Mouse (Mus musculus): ENCODE measurements around the gene Cpne1. TPM values are rescaled to one million over a fixed set of nuclear protein-coding genes. Genes with fewer than 3 reads are reported as not detected.
A peak's percentile ranks its signal among the peaks of the same experiment; 100 is the strongest.

Cpne1 gene
- polyA plus RNA-seq, 1 experiment from 2014 or later = 30.4 TPM

GRCm38 (mm10) chr2:156067916-156068315 is 43.8 kb downstream of the Cpne1 start:
- H3K4me2 ChIP-seq (ENCODE audit: low read length) = no peak overlapping the region
- H3K9ac ChIP-seq (replicated peaks; ENCODE audit: low read depth, low read length) = no peak overlapping the region
- H3K27ac ChIP-seq (ENCODE audit: low read length) = no peak overlapping the region
- H3K27me3 ChIP-seq (replicated peaks; ENCODE audit: control insufficient read depth, insufficient read depth, low read length) = no peaks in the 10 kb centered on the region
- no peak overlapping the region for H3K4me3 ChIP-seq (replicated peaks; ENCODE audit: low read length)
- WGBS = 89% methylated on average over 10 of the region's 10 CpGs
- H3K9me3 ChIP-seq (ENCODE audit: control insufficient read depth, low read length) = no peaks in the 10 kb centered on the region
- H3K4me1 ChIP-seq (replicated peaks; ENCODE audit: control insufficient read depth, insufficient read depth, low read length) = peaks cover 8% of the 10 kb centered on the region
- H3K36me3 ChIP-seq (ENCODE audit: control insufficient read depth, insufficient read depth) = peaks cover 12% of the 10 kb centered on the region
- ATAC-seq = no peak

GRCm38 (mm10) chr2:156066126-156066525 is 45.6 kb downstream of the Cpne1 start:
- WGBS = 30% methylated on average over 10 of the region's 10 CpGs
- H3K9ac ChIP-seq (replicated peaks; ENCODE audit: low read depth, low read length) = peak overlapping the region; percentile 83; the same call in 1 of the 2 replicates
- peak overlapping the region; percentile 79 for H3K4me2 ChIP-seq (ENCODE audit: low read length)
- no peak overlapping the region for H3K27ac ChIP-seq (ENCODE audit: low read length)
- H3K36me3 ChIP-seq (ENCODE audit: control insufficient read depth, insufficient read depth) = peaks cover 7% of the 10 kb centered on the region
- no peaks in the 10 kb centered on the region for H3K27me3 ChIP-seq (replicated peaks; ENCODE audit: control insufficient read depth, insufficient read depth, low read length)
- ATAC-seq = no peak
- H3K4me3 ChIP-seq (replicated peaks; ENCODE audit: low read length) = peak overlapping the region; percentile 80
- H3K4me1 ChIP-seq (replicated peaks; ENCODE audit: control insufficient read depth, insufficient read depth, low read length) = peaks cover 8% of the 10 kb centered on the region
- no peaks in the 10 kb centered on the region for H3K9me3 ChIP-seq (ENCODE audit: control insufficient read depth, low read length)

- Histone ChIP-seq H3K4me2 (ENCODE audit: low read length) (peak within 1 kb of the TSS; percentile 79), H3K36me3 (ENCODE audit: control insufficient read depth, insufficient read depth) (peaks cover 3% of the 10 kb centered on the region; the same call in 1 of the 2 replicates), H3K9me3 (ENCODE audit: control insufficient read depth, low read length) (no peaks in the 10 kb centered on the region), H3K27ac (ENCODE audit: low read length) (peak within 1 kb of the TSS; percentile 77), H3K4me1 (replicated peaks; ENCODE audit: control insufficient read depth, insufficient read depth, low read length) (peaks cover 8% of the 10 kb centered on the region), H3K4me3 (replicated peaks; ENCODE audit: low read length) (peak within 1 kb of the TSS; percentile 80), H3K27me3 (replicated peaks; ENCODE audit: control insufficient read depth, insufficient read depth, low read length) (no peaks in the 10 kb centered on the region), H3K9ac (replicated peaks; ENCODE audit: low read depth, low read length) (peak within 1 kb of the TSS; percentile 83)
- peak; percentile 84 for ATAC-seq
- WGBS = under 1% methylated on average over 79 of the region's 81 CpGs
Measured at GRCm38 (mm10) chr2:156065099-156066041, 46.4 kb downstream of the Cpne1 start, which contains the start of gene Spag4. Gene Spag4 (plus strand): TSS chr2:156065175.

- WGBS = 82% methylated on average over 9 of the region's 9 CpGs
- no peak for ATAC-seq
- no peaks in the 10 kb centered on the region for H3K36me3 ChIP-seq (ENCODE audit: control insufficient read depth, insufficient read depth)
Measured at GRCm38 (mm10) chr2:156052816-156053215, 58.9 kb downstream of the Cpne1 start, which contains the start of gene Fer1l4. Gene Fer1l4 (minus strand): TSS chr2:156052947.

GRCm38 (mm10) chr2:156047929-156048328 is 63.8 kb downstream of the Cpne1 start:
- H3K27ac ChIP-seq (ENCODE audit: low read length) = no peak overlapping the region
- no peaks in the 10 kb centered on the region; the same call in 1 of the 2 replicates for H3K27me3 ChIP-seq (replicated peaks; ENCODE audit: control insufficient read depth, insufficient read depth, low read length)
- peak overlapping the region; percentile 13; the same call in 1 of the 2 replicates for H3K4me2 ChIP-seq (ENCODE audit: low read length)
- H3K4me3 ChIP-seq (replicated peaks; ENCODE audit: low read length) = no peak overlapping the region
- H3K9ac ChIP-seq (replicated peaks; ENCODE audit: low read depth, low read length) = no peak overlapping the region
- 0 out of 2 replicates have a peak, but pooled peaks cover 2% of the 10 kb centered on the region for H3K4me1 ChIP-seq (replicated peaks; ENCODE audit: control insufficient read depth, insufficient read depth, low read length)
- no peaks in the 10 kb centered on the region for H3K9me3 ChIP-seq (ENCODE audit: control insufficient read depth, low read length)
- H3K36me3 ChIP-seq (ENCODE audit: control insufficient read depth, insufficient read depth) = no peaks in the 10 kb centered on the region
- ATAC-seq = no peak
- WGBS = 7% methylated on average over 19 of the region's 19 CpGs

More at GRCm38 (mm10) chr2:156052816-156053215, 58.9 kb downstream of the Cpne1 start, which contains the start of gene Fer1l4:
- Histone ChIP-seq H3K9ac (replicated peaks; ENCODE audit: low read depth, low read length) (no peak within 1 kb of the TSS), H3K9me3 (ENCODE audit: control insufficient read depth, low read length) (no peaks in the 10 kb centered on the region), H3K27ac (ENCODE audit: low read length) (no peak within 1 kb of the TSS), H3K27me3 (replicated peaks; ENCODE audit: control insufficient read depth, insufficient read depth, low read length) (no peaks in the 10 kb centered on the region), H3K4me3 (replicated peaks; ENCODE audit: low read length) (no peak within 1 kb of the TSS), H3K4me2 (ENCODE audit: low read length) (no peak within 1 kb of the TSS), H3K4me1 (replicated peaks; ENCODE audit: control insufficient read depth, insufficient read depth, low read length) (0 out of 2 replicates have a peak, but pooled peaks cover 2% of the 10 kb centered on the region)

- Histone ChIP-seq H3K4me2 (ENCODE audit: low read length) (no peak overlapping the region), H3K4me1 (replicated peaks; ENCODE audit: control insufficient read depth, insufficient read depth, low read length) (0 out of 2 replicates have a peak, but pooled peaks cover under 1% of the 10 kb centered on the region), H3K27me3 (replicated peaks; ENCODE audit: control insufficient read depth, insufficient read depth, low read length) (no peaks in the 10 kb centered on the region; the same call in 1 of the 2 replicates), H3K27ac (ENCODE audit: low read length) (no peak overlapping the region), H3K36me3 (ENCODE audit: control insufficient read depth, insufficient read depth) (no peaks in the 10 kb centered on the region), H3K9ac (replicated peaks; ENCODE audit: low read depth, low read length) (no peak overlapping the region), H3K4me3 (replicated peaks; ENCODE audit: low read length) (no peak overlapping the region), H3K9me3 (ENCODE audit: control insufficient read depth, low read length) (no peaks in the 10 kb centered on the region)
- ATAC-seq = no peak
- WGBS = 78% methylated on average over 8 of the region's 8 CpGs
Measured at GRCm38 (mm10) chr2:156042903-156043302, 68.9 kb downstream of the Cpne1 start.

- Histone ChIP-seq H3K36me3 (ENCODE audit: control insufficient read depth, insufficient read depth) (no peaks in the 10 kb centered on the region), H3K27me3 (replicated peaks; ENCODE audit: control insufficient read depth, insufficient read depth, low read length) (no peaks in the 10 kb centered on the region), H3K4me1 (replicated peaks; ENCODE audit: control insufficient read depth, insufficient read depth, low read length) (no peaks in the 10 kb centered on the region), H3K4me2 (ENCODE audit: low read length) (no peak overlapping the region), H3K27ac (ENCODE audit: low read length) (no peak overlapping the region), H3K9me3 (ENCODE audit: control insufficient read depth, low read length) (no peaks in the 10 kb centered on the region), H3K9ac (replicated peaks; ENCODE audit: low read depth, low read length) (no peak overlapping the region), H3K4me3 (replicated peaks; ENCODE audit: low read length) (no peak overlapping the region)
- ATAC-seq = no peak
- WGBS = 94% methylated on average over 3 of the region's 3 CpGs
Measured at GRCm38 (mm10) chr2:156039390-156039789, 72.4 kb downstream of the Cpne1 start.

GRCm38 (mm10) chr2:156025482-156025881 is 86.3 kb downstream of the Cpne1 start:
- no peak overlapping the region for H3K4me3 ChIP-seq (replicated peaks; ENCODE audit: low read length)
- H3K27me3 ChIP-seq (replicated peaks; ENCODE audit: control insufficient read depth, insufficient read depth, low read length) = no peaks in the 10 kb centered on the region
- no peak overlapping the region for H3K27ac ChIP-seq (ENCODE audit: low read length)
- H3K9ac ChIP-seq (replicated peaks; ENCODE audit: low read depth, low read length) = no peak overlapping the region
- no peak for ATAC-seq
- no peak overlapping the region for H3K4me2 ChIP-seq (ENCODE audit: low read length)
- no peaks in the 10 kb centered on the region for H3K4me1 ChIP-seq (replicated peaks; ENCODE audit: control insufficient read depth, insufficient read depth, low read length)
- H3K9me3 ChIP-seq (ENCODE audit: control insufficient read depth, low read length) = no peaks in the 10 kb centered on the region
- no peaks in the 10 kb centered on the region for H3K36me3 ChIP-seq (ENCODE audit: control insufficient read depth, insufficient read depth)
